Mouse (Mus musculus): ENCODE results near the gene Trpm2. TPM values are rescaled to one million over a fixed set of nuclear protein-coding genes. Genes with fewer than 3 reads are reported as not detected.

Trpm2 gene
- total and polyA plus RNA-seq, 2 experiments from 2014 or later: 0.11 to 0.27 TPM

GRCm38 (mm10) chr10:77890987-77891565 is 79.3 kb downstream of the Trpm2 start:
- H3K4me3 ChIP-seq (ENCODE audit: low read depth, low read length): no peak overlapping the region
- no peaks in the 10 kb centered on the region for H3K27me3 ChIP-seq (ENCODE audit: control insufficient read depth, insufficient read depth, low read length)
- 73% methylated on average over 8 of the region's 8 CpGs for WGBS
- H3K9me3 ChIP-seq (replicated peaks; ENCODE audit: control insufficient read depth, low read length): no peaks in the 10 kb centered on the region
- H3K4me2 ChIP-seq (ENCODE audit: low read depth, low read length): no peak overlapping the region
- H3K4me1 ChIP-seq (ENCODE audit: control insufficient read depth, insufficient read depth): no peaks in the 10 kb centered on the region
- no peaks in the 10 kb centered on the region for H3K36me3 ChIP-seq (replicated peaks; ENCODE audit: control insufficient read depth, insufficient read depth, low read length)
- no peak overlapping the region for H3K27ac ChIP-seq (ENCODE audit: low read depth)
- TF ChIP-seq EP300 (IDR thresholded peaks at IDR 0.05; ENCODE audit: low read depth) (no peak), CTCF (IDR thresholded peaks at IDR 0.05; ENCODE audit: low read depth) (no peak)
- ATAC-seq (ENCODE audit: insufficient read depth, low read depth) (no peak), DNase-seq (ENCODE audit: low spot score) (no peak)
- no peak overlapping the region for H3K9ac ChIP-seq (replicated peaks; ENCODE audit: low read depth, low read length)

- ATAC-seq (ENCODE audit: insufficient read depth, low read depth): no peak
Observed at GRCm38 (mm10) chr10:77886007-77886747, 84.2 kb downstream of the Trpm2 start.

GRCm38 (mm10) chr10:77882553-77882952 is 87.8 kb downstream of the Trpm2 start:
- H3K9ac ChIP-seq (replicated peaks; ENCODE audit: low read depth, low read length): no peak overlapping the region
- no peak overlapping the region for H3K4me3 ChIP-seq (ENCODE audit: low read depth, low read length)
- H3K9me3 ChIP-seq (replicated peaks; ENCODE audit: control insufficient read depth, low read length): no peaks in the 10 kb centered on the region
- H3K27me3 ChIP-seq (ENCODE audit: control insufficient read depth, insufficient read depth, low read length): no peaks in the 10 kb centered on the region
- ATAC-seq (ENCODE audit: insufficient read depth, low read depth) (no peak), DNase-seq (ENCODE audit: low spot score) (no peak)
- H3K4me1 ChIP-seq (ENCODE audit: control insufficient read depth, insufficient read depth): no peaks in the 10 kb centered on the region
- H3K27ac ChIP-seq (ENCODE audit: low read depth): no peak overlapping the region
- H3K4me2 ChIP-seq (ENCODE audit: low read depth, low read length): no peak overlapping the region
- 77% methylated on average over 5 of the region's 5 CpGs for WGBS
- TF ChIP-seq EP300 (IDR thresholded peaks at IDR 0.05; ENCODE audit: low read depth) (no peak), CTCF (IDR thresholded peaks at IDR 0.05; ENCODE audit: low read depth) (no peak)
- no peaks in the 10 kb centered on the region for H3K36me3 ChIP-seq (replicated peaks; ENCODE audit: control insufficient read depth, insufficient read depth, low read length)

More at GRCm38 (mm10) chr10:77886007-77886747, 84.2 kb downstream of the Trpm2 start:
- Histone ChIP-seq H3K4me1 (ENCODE audit: control insufficient read depth, insufficient read depth) (no peaks in the 10 kb centered on the region), H3K27me3 (ENCODE audit: control insufficient read depth, insufficient read depth, low read length) (no peaks in the 10 kb centered on the region), H3K36me3 (replicated peaks; ENCODE audit: control insufficient read depth, insufficient read depth, low read length) (no peaks in the 10 kb centered on the region), H3K4me2 (ENCODE audit: low read depth, low read length) (no peak overlapping the region), H3K9ac (replicated peaks; ENCODE audit: low read depth, low read length) (no peak overlapping the region), H3K4me3 (ENCODE audit: low read depth, low read length) (no peak overlapping the region), H3K9me3 (replicated peaks; ENCODE audit: control insufficient read depth, low read length) (no peaks in the 10 kb centered on the region), H3K27ac (ENCODE audit: low read depth) (no peak overlapping the region)
- TF ChIP-seq EP300 (IDR thresholded peaks at IDR 0.05; ENCODE audit: low read depth) (no peak), CTCF (IDR thresholded peaks at IDR 0.05; ENCODE audit: low read depth) (no peak)
- 51% methylated on average over 12 of the region's 12 CpGs for WGBS
- no peak for DNase-seq (ENCODE audit: low spot score)

DNA sequence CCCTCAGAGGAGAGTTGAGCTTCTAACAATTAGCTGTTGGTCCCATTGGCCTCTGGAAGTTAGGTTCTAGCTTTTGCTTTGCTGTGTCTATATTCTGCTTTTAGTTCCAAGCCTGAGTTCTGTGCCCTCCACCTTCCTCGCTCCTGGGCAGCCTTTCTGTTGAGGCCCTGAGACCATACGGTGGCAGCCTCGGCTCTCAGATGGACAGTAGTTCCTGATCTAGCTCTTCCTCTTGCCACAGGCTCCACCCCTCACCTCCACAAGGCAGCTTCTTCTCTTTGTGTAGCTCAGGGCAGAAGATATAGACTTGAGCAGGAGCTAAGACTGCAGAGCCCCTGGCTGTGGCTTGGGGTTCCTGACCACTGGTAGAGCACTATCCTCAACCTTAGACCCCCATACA is 90.1 kb downstream of the Trpm2 start:
- TF ChIP-seq CTCF (IDR thresholded peaks at IDR 0.05; ENCODE audit: low read depth) (no peak), EP300 (IDR thresholded peaks at IDR 0.05; ENCODE audit: low read depth) (no peak)
- Histone ChIP-seq H3K9me3 (replicated peaks; ENCODE audit: control insufficient read depth, low read length) (no peaks in the 10 kb centered on the region), H3K4me3 (ENCODE audit: low read depth, low read length) (no peak overlapping the region), H3K9ac (replicated peaks; ENCODE audit: low read depth, low read length) (no peak overlapping the region), H3K4me1 (ENCODE audit: control insufficient read depth, insufficient read depth) (no peaks in the 10 kb centered on the region), H3K27me3 (ENCODE audit: control insufficient read depth, insufficient read depth, low read length) (no peaks in the 10 kb centered on the region), H3K36me3 (replicated peaks; ENCODE audit: control insufficient read depth, insufficient read depth, low read length) (no peaks in the 10 kb centered on the region), H3K4me2 (ENCODE audit: low read depth, low read length) (no peak overlapping the region), H3K27ac (ENCODE audit: low read depth) (no peak overlapping the region)
- ATAC-seq (ENCODE audit: insufficient read depth, low read depth) (no peak), DNase-seq (ENCODE audit: low spot score) (no peak)
- WGBS: 53% methylated on average over 3 of the region's 3 CpGs

DNA sequence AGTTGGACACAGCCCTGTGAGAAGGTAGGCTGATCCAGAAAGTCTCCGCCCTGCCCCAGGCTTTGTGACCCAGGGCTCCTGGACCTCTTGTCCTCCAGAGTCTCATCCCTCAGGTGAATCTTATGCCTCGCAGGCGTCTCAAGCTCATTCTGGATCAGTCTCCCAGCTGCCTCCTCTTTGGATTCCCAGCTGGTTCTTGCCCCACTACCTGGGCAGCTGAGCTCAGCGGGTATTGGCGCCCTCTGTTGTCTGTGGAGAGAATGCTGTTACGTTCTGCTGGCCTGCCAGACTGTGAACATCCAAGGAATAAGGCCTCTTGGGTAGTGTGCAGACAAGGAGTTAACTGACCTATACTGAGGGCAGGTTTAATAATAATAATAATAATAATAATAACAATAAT is 91.4 kb downstream of the Trpm2 start:
- ATAC-seq (ENCODE audit: insufficient read depth, low read depth) (no peak), DNase-seq (ENCODE audit: low spot score) (no peak)
- no peaks in the 10 kb centered on the region for H3K27me3 ChIP-seq (ENCODE audit: control insufficient read depth, insufficient read depth, low read length)
- H3K4me2 ChIP-seq (ENCODE audit: low read depth, low read length): no peak overlapping the region
- TF ChIP-seq CTCF (IDR thresholded peaks at IDR 0.05; ENCODE audit: low read depth) (peak; percentile 38; the same call in 1 of the 2 replicates), EP300 (IDR thresholded peaks at IDR 0.05; ENCODE audit: low read depth) (no peak)
- H3K4me3 ChIP-seq (ENCODE audit: low read depth, low read length): no peak overlapping the region
- no peak overlapping the region for H3K27ac ChIP-seq (ENCODE audit: low read depth)
- 65% methylated on average over 6 of the region's 6 CpGs for WGBS
- no peak overlapping the region for H3K9ac ChIP-seq (replicated peaks; ENCODE audit: low read depth, low read length)
- H3K9me3 ChIP-seq (replicated peaks; ENCODE audit: control insufficient read depth, low read length): no peaks in the 10 kb centered on the region
- H3K36me3 ChIP-seq (replicated peaks; ENCODE audit: control insufficient read depth, insufficient read depth, low read length): no peaks in the 10 kb centered on the region
- no peaks in the 10 kb centered on the region for H3K4me1 ChIP-seq (ENCODE audit: control insufficient read depth, insufficient read depth)

All from heart, postnatal 0 days (tissue).